Mouse (Mus musculus): ENCODE data around the gene Nox1. TPM values are rescaled to one million over a fixed set of nuclear protein-coding genes. Genes with fewer than 3 reads are reported as not detected.

The Nox1 gene
- total RNA-seq, 2 experiments from 2014 or later = 0.42 TPM; not detected in 1

- intact Hi-C loops (cut with DNase I) = loop anchor here (2.0 to 10.0 kb wide), 3 partner anchors 185 to 381 kb away; no protein-coding TSS in a partner anchor
- DNase-seq = no peak
These were observed 87.9 kb downstream of the Nox1 start for GRCm38 (mm10) chrX:134133821-134134220.

DNA sequence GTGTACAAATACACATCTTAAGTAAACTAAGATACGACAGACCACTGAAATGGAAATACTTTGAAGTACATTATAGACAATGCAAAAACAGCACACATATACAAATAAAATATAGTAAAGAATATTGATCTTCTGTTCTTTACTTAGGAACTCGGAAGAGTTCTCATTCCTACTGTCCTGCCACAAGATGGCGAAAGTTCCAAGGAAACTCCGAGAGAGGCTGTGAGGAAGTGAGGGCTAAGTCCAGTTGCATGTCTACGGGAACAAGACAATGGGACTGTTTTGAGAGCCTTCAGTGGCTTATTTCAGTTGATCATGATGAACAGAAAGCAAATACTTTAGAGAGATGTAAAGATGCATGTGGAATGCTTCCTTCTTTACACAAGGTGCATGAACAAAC is 89.5 kb downstream of the Nox1 start:
- peak; percentile 4 for DNase-seq
- intact Hi-C loops (cut with DNase I) = loop anchor here (2.0 to 10.0 kb wide), 3 partner anchors 187 to 383 kb away; no protein-coding TSS in a partner anchor

GRCm38 (mm10) chrX:134128549-134128948 is 93.2 kb downstream of the Nox1 start:
- intact Hi-C loops (cut with DNase I) = no loop called here
- DNase-seq = no peak

GRCm38 (mm10) chrX:134116417-134116816 is 105.3 kb downstream of the Nox1 start:
- intact Hi-C loops (cut with DNase I) = no loop called here
- no peak for DNase-seq

DNA sequence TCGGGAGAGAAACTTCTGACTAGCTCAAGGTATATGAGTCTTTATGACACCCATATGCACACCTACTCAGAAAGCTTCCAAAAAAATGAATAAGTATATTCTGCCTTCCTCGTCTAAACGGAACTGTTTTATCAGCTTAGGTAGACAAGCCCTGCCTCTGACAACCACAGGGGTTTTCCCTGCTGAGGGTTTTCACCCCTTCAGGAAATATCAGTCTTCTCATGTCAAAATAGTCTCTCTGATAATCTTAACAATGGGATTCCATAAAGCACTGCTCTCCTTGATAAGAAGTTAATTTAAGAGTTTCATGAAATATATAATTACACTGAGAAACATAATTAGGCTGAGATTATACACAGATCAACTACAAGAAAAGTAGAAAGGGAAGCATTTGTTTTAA is 110.0 kb downstream of the Nox1 start:
- no peak for DNase-seq
- intact Hi-C loops (cut with DNase I) = no loop called here

GRCm38 (mm10) chrX:134102641-134103040 is 119.1 kb downstream of the Nox1 start:
- intact Hi-C loops (cut with DNase I) = no loop called here
- DNase-seq = no peak

DNA sequence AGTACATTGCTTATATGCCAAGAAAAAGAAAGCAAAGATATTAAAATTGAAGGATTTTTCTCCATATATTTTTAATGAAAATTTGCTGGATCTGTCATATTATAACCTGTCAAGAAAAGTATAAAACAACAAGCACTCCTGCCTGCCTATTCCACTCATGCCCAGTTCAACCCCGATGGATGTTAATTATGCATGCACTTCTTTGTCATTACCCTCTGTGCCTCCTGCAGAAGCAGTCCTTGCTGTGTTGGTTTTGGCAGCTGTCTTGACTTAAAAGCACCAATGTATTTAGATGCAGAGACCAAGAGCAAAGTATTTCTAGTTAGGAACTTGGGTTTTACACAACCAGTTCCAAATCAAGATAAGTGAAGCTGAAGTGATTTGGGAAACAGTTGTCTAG is 136.3 kb downstream of the Nox1 start:
- intact Hi-C loops (cut with DNase I) = no loop called here
- no peak for DNase-seq

- intact Hi-C loops (cut with DNase I) = loop anchor here (5.0 to 10.0 kb wide), 3 partner anchors 37 to 475 kb away; partner anchors contain the start of gene Cenpi
- no peak for DNase-seq
These were observed 162.0 kb downstream of the Nox1 start for GRCm38 (mm10) chrX:134059764-134060163.

- peak; percentile 91 to 94 for DNase-seq
- intact Hi-C loops (cut with DNase I) = loop anchor here (5.0 to 10.0 kb wide), 3 partner anchors 37 to 474 kb away; partner anchors contain the start of gene Cenpi
These were observed 162.6 kb downstream of the Nox1 start, which contains the start of gene Cstf2 for GRCm38 (mm10) chrX:134058987-134059712. TSS of gene Cstf2 (plus strand) at chrX:134059187.

GRCm38 (mm10) chrX:134058040-134058875 is 163.5 kb downstream of the Nox1 start:
- no peak for DNase-seq
- intact Hi-C loops (cut with DNase I) = loop anchor here (5.0 to 10.0 kb wide), 3 partner anchors 36 to 473 kb away; partner anchors contain the start of gene Cenpi

DNA sequence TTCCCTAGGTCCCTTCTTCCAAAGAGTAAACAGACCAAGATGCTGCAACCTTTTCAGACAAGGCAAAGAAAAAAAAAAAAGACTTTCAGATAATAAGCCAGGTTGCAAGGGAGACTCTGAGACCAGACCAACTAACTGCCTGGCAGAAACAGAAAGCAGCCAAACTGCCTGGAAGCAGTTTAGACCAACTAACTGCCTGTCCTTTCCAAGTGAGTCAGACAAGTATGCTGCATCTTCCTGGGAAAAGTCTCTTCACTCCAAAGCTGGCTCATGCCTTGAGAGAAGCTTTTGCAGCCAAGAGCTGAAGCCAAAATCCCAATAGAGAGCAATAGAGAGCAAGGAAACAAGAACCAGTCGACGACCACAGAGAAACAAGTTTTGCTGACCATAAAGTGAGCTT is 164.9 kb downstream of the Nox1 start:
- intact Hi-C loops (cut with DNase I) = loop anchor here (5.0 to 10.0 kb wide), 3 partner anchors 35 to 472 kb away; partner anchors contain the start of gene Cenpi
- no peak for DNase-seq

DNA sequence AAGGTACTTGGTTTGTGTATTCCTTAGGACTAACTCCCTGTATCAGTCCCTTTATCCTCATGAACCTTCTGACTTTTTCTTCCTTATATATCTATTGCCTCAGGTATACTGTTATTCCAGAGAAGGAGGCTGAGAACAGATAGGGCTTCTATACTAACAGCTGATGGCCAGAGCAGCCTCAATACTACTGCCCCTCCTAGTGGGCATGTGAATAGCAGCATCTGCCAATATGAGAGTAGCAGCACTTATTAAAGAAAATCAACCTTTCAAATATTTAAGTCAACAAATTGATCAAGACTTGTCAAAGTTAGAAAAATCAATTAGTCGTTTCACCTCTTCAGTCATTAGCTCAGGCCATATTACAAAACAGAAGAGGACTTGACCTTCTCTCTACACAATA is 172.8 kb downstream of the Nox1 start:
- intact Hi-C loops (cut with DNase I) = no loop called here
- no peak for DNase-seq

Small RNA genes lying within 50 kb of the gene (microRNA-seq; reads per million reads assigned to microRNA genes)
- gene Mir3112 (ENCODE audit: borderline number of aligned reads in 2 of 2) = 0 reads per million in 2 experiments

Other genes with a start within 250 kb of the Nox1 start
- gene Sytl4, start 240.1 kb downstream of the Nox1 start, total RNA-seq (2021) = 1 to 10 TPM; 1.8 to 1.9 TPM
- 10 to 100 TPM; 11.8 to 11.9 TPM for gene Cstf2, start 162.8 kb downstream of the Nox1 start, total RNA-seq (2021)
- 1 to 10 TPM in 1 of 2 experiments, under 1 TPM in 1; 0.62 to 1.2 TPM for gene Xkrx, start 59.9 kb downstream of the Nox1 start, total RNA-seq (2021)
- gene Arl13a, start 34.5 kb downstream of the Nox1 start, total RNA-seq (2021) = not detected
- 10 to 100 TPM; 39.7 to 56.7 TPM for gene Trmt2b, start 55.0 kb upstream of the Nox1 start, total RNA-seq (2021)
- 1 to 10 TPM; 4.8 to 5.2 TPM for gene Tmem35a, start 73.3 kb upstream of the Nox1 start, total RNA-seq (2021)
- under 1 TPM; 0.16 to 0.47 TPM for gene Cenpi, start 86.1 kb upstream of the Nox1 start, total RNA-seq (2021)
- under 1 TPM; 0.22 to 0.27 TPM for gene Drp2, start 182.6 kb upstream of the Nox1 start, total RNA-seq (2021)

Measured in heart, postnatal 36 days (tissue).